Mouse (Mus musculus) embryonic facial prominence, embryonic 10.5 days (tissue): ENCODE data around the gene Manba. TPM values are rescaled to one million over a fixed set of nuclear protein-coding genes. Genes with fewer than 3 reads are reported as not detected.
"Not testable (repeated sequence)": the region's sequence is repeated elsewhere in the genome, so short reads cannot be mapped to it uniquely, and the experiment has no call there.

Experiments used
- DNase-seq: peaks from one replicate; pipeline ENCODE4 v3.0.0-alpha.2; 2017; ENCODE audit warnings: low spot score
- H3K27ac ChIP-seq: fragments of 300-500 bp; sonication (generic); replicated peaks from 2 replicates; pipeline ENCODE4 v1.5.1; 2016; ENCODE audit warnings: mild to moderate bottlenecking
- H3K27me3 ChIP-seq: fragments of 300-500 bp; sonication (generic); replicated peaks from 2 replicates; pipeline ENCODE4 v1.6.1; 2016; ENCODE audit warnings: low read depth, mild to moderate bottlenecking; ENCODE audit not compliant: poor library complexity, severe bottlenecking
- H3K36me3 ChIP-seq: fragments of 300-500 bp; sonication (generic); replicated peaks from 2 replicates; pipeline ENCODE4 v1.6.1; 2016; ENCODE audit warnings: mild to moderate bottlenecking, moderate library complexity
- H3K4me1 ChIP-seq: fragments of 300-500 bp; sonication (generic); 2 replicates; pipeline ENCODE4 v1.6.1; 2016
- H3K4me3 ChIP-seq: fragments of 300-500 bp; sonication (generic); 2 replicates; pipeline ENCODE4 v1.5.1; 2016; ENCODE audit warnings: mild to moderate bottlenecking, moderate library complexity
- H3K9me3 ChIP-seq: fragments of 300-500 bp; sonication (generic); 2 replicates; pipeline ENCODE4 v1.6.1; 2016; ENCODE audit warnings: mild to moderate bottlenecking
- WGBS: fragments of 180-500 bp; shearing (Covaris S2); methylation state at CpG from one replicate; pipeline ENCODE4 v1.1.7; 2016; 5-methylcytosine and 5-hydroxymethylcytosine counted together
- polyA plus RNA-seq: library from polyadenylated mRNA; unstranded; fragments of >200 nt; fragmentation: Nextera tagmentation; extraction: Ambion mirVana; gene quantifications from 2 replicates; pipeline ENCODE4 v1.2.1, GENCODE M21; 2016

Manba gene
- polyA plus RNA-seq, 1 experiment from 2014 or later = 3.5 TPM

- Histone ChIP-seq H3K9me3 (no peaks in the 10 kb centered on the region), H3K27me3 (no peaks in the 10 kb centered on the region), H3K4me1 (no peaks in the 10 kb centered on the region), H3K27ac (no peak overlapping the region), H3K4me3 (no peak overlapping the region), H3K36me3 (peaks cover 23% of the 10 kb centered on the region)
- WGBS = 52% methylated on average over 4 of the region's 4 CpGs
- DNase-seq = no peak
Observed at GRCm38 (mm10) chr3:135469974-135470373, 15.4 kb upstream of the Manba start.

GRCm38 (mm10) chr3:135470823-135471222 lies 14.6 kb upstream of the Manba start:
- WGBS = 83% methylated on average over 1 of the region's 1 CpGs
- Histone ChIP-seq H3K36me3 (peaks cover 17% of the 10 kb centered on the region), H3K4me3 (no peak overlapping the region), H3K27ac (no peak overlapping the region), H3K27me3 (no peaks in the 10 kb centered on the region), H3K4me1 (no peaks in the 10 kb centered on the region), H3K9me3 (no peaks in the 10 kb centered on the region)
- no peak for DNase-seq

- no peak for DNase-seq
- H3K4me1 ChIP-seq = no peaks in the 10 kb centered on the region
- no peaks in the 10 kb centered on the region for H3K27me3 ChIP-seq
- no peak overlapping the region for H3K27ac ChIP-seq
- H3K36me3 ChIP-seq = no peaks in the 10 kb centered on the region
- WGBS = 87% methylated on average over 8 of the region's 8 CpGs
- H3K4me3 ChIP-seq = no peak overlapping the region
- no peaks in the 10 kb centered on the region for H3K9me3 ChIP-seq
Observed at GRCm38 (mm10) chr3:135475025-135475424, 10.4 kb upstream of the Manba start.

GRCm38 (mm10) chr3:135476286-135476685 lies 9.1 kb upstream of the Manba start:
- no peaks in the 10 kb centered on the region for H3K4me1 ChIP-seq
- no peaks in the 10 kb centered on the region for H3K9me3 ChIP-seq
- no peak for DNase-seq
- no peak overlapping the region for H3K4me3 ChIP-seq
- H3K27me3 ChIP-seq = no peaks in the 10 kb centered on the region
- no peak overlapping the region for H3K27ac ChIP-seq
- no peaks in the 10 kb centered on the region for H3K36me3 ChIP-seq
- WGBS = 84% methylated on average over 6 of the region's 6 CpGs

GRCm38 (mm10) chr3:135476977-135477376 lies 8.4 kb upstream of the Manba start:
- Histone ChIP-seq H3K27ac (no peak overlapping the region), H3K9me3 (no peaks in the 10 kb centered on the region), H3K4me3 (no peak overlapping the region), H3K27me3 (no peaks in the 10 kb centered on the region), H3K4me1 (no peaks in the 10 kb centered on the region), H3K36me3 (no peaks in the 10 kb centered on the region)
- no peak for DNase-seq
- 91% methylated on average over 2 of the region's 2 CpGs for WGBS

- WGBS = 86% methylated on average over 5 of the region's 5 CpGs
- not testable (repeated sequence) for DNase-seq, H3K36me3 ChIP-seq, H3K4me1 ChIP-seq, H3K27me3 ChIP-seq, H3K4me3 ChIP-seq, H3K9me3 ChIP-seq, H3K27ac ChIP-seq
Observed at GRCm38 (mm10) chr3:135479090-135479489, 6.3 kb upstream of the Manba start.

GRCm38 (mm10) chr3:135480767-135481166 lies 4.6 kb upstream of the Manba start:
- Histone ChIP-seq H3K4me3 (no peak overlapping the region), H3K4me1 (peaks cover 10% of the 10 kb centered on the region), H3K27ac (no peak overlapping the region), H3K36me3 (no peaks in the 10 kb centered on the region), H3K9me3 (no peaks in the 10 kb centered on the region), H3K27me3 (0 out of 2 replicates have a peak, but pooled peaks cover 16% of the 10 kb centered on the region)
- no peak for DNase-seq
- WGBS = 89% methylated on average over 6 of the region's 6 CpGs

GRCm38 (mm10) chr3:135481608-135482007 lies 3.8 kb upstream of the Manba start:
- DNase-seq = no peak

GRCm38 (mm10) chr3:135484650-135485049 lies 761 bp upstream of the Manba start:
- peaks cover 14% of the 10 kb centered on the region for H3K4me1 ChIP-seq
- not testable (repeated sequence) for H3K9me3 ChIP-seq, DNase-seq, H3K27ac ChIP-seq, H3K36me3 ChIP-seq
- 91% methylated on average over 15 of the region's 15 CpGs for WGBS
- peaks cover 28% of the 10 kb centered on the region; the same call in 1 of the 2 replicates for H3K27me3 ChIP-seq
- H3K4me3 ChIP-seq = peak overlapping the region; percentile 77; the same call in 1 of the 2 replicates

More at GRCm38 (mm10) chr3:135481608-135482007, 3.8 kb upstream of the Manba start:
- WGBS = 85% methylated on average over 3 of the region's 3 CpGs
- peaks cover 14% of the 10 kb centered on the region for H3K4me1 ChIP-seq
- H3K36me3 ChIP-seq = no peaks in the 10 kb centered on the region
- no peak overlapping the region for H3K4me3 ChIP-seq
- H3K27me3 ChIP-seq = peaks cover 22% of the 10 kb centered on the region; the same call in 1 of the 2 replicates
- no peaks in the 10 kb centered on the region for H3K9me3 ChIP-seq
- no peak overlapping the region for H3K27ac ChIP-seq

- WGBS = 26% methylated on average over 9 of the region's 9 CpGs
- H3K27ac ChIP-seq = peak overlapping the region; percentile 60
Observed at GRCm38 (mm10) chr3:135485900-135486241, 460 bp downstream of the Manba start.

GRCm38 (mm10) chr3:135486351-135486750 lies 940 bp downstream of the Manba start:
- H3K36me3 ChIP-seq = no peaks in the 10 kb centered on the region
- no peak for DNase-seq
- no peaks in the 10 kb centered on the region for H3K9me3 ChIP-seq
- H3K4me1 ChIP-seq = peaks cover 14% of the 10 kb centered on the region
- no peak overlapping the region for H3K27ac ChIP-seq
- H3K27me3 ChIP-seq = peaks cover 28% of the 10 kb centered on the region; the same call in 1 of the 2 replicates
- WGBS = 84% methylated on average over 5 of the region's 5 CpGs
- H3K4me3 ChIP-seq = peak overlapping the region; percentile 77

More at GRCm38 (mm10) chr3:135485900-135486241, 460 bp downstream of the Manba start:
- no peaks in the 10 kb centered on the region for H3K36me3 ChIP-seq
- peaks cover 14% of the 10 kb centered on the region for H3K4me1 ChIP-seq
- peaks cover 28% of the 10 kb centered on the region; the same call in 1 of the 2 replicates for H3K27me3 ChIP-seq
- peak overlapping the region; percentile 77 for H3K4me3 ChIP-seq
- DNase-seq = no peak
- no peaks in the 10 kb centered on the region for H3K9me3 ChIP-seq

- Histone ChIP-seq H3K9me3 (no peaks in the 10 kb centered on the region), H3K4me1 (peaks cover 14% of the 10 kb centered on the region), H3K36me3 (no peaks in the 10 kb centered on the region), H3K27me3 (peaks cover 28% of the 10 kb centered on the region; the same call in 1 of the 2 replicates), H3K4me3 (no peak overlapping the region), H3K27ac (no peak overlapping the region)
- no peak for DNase-seq
- WGBS = 92% methylated on average over 4 of the region's 4 CpGs
Observed at GRCm38 (mm10) chr3:135487803-135488202, 2.4 kb downstream of the Manba start.

GRCm38 (mm10) chr3:135489865-135490520 lies 4.6 kb downstream of the Manba start:
- DNase-seq = no peak
- 86% methylated on average over 5 of the region's 5 CpGs for WGBS

More at GRCm38 (mm10) chr3:135489865-135490520, 4.6 kb downstream of the Manba start:
- Histone ChIP-seq H3K9me3 (no peaks in the 10 kb centered on the region), H3K27ac (no peak overlapping the region), H3K4me3 (no peak overlapping the region), H3K4me1 (peaks cover 13% of the 10 kb centered on the region), H3K36me3 (no peaks in the 10 kb centered on the region), H3K27me3 (peaks cover 20% of the 10 kb centered on the region; the same call in 1 of the 2 replicates)
